In the genomic region with DNA sequence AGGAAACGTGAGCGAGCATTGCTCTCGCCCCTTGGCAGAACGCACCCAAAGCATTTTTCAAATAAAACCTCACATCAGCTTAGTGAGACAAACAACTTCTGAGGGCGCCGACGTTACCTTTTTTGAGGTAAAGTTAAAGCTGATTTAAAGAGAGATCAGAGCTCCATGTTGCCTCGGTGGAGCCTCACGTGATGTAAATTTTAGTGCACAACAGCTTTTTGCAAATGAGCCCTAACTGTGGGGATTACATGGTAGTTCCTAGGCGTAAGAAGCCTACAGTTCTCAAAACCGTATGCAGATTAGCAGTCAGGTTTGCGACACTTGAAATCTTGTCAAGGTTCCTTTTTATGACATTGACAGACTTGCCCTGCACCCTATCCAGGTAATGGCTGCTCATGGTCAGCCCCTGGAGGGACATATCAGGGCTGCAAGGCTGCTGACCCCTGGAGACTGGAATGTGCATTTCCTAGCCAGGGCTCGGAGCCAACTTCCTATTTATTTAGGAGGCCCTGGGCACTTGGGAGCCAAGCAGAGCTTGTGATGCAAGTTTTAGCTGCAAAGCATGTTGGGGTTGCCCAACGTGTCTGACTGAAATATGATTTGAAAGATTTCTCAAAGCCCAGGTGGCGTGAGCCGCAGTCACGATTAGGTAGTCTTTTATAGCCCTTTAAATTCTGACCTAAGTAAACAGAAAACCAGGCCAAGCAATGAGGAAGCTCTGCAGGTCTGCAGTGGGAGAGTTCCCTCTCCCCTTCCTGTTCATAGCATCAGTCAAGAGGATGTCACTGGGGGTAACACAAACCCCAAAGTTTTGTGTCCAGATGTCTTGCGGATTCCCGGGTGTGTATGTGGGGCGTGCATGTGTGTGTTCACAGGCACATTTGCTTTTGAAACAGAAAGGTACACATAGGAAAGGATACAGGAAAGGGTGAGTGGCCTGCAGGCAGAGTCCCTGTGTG, we compare ENCODE assay signal across 7 mouse cellular contexts.
A peak's percentile ranks its signal among the peaks of the same experiment; 100 is the strongest.
DNase-seq lines count a peak whose midpoint lies in the region; TF ChIP-seq lines count a peak whose summit lies in the region.

No protein-coding gene starts in this region.

- H3K9ac ChIP-seq in CH12.LX (ENCODE audit: insufficient read depth, low read depth) = no peak overlapping the region

- intact Hi-C loops in gastrocnemius, postnatal 14 days (cut with DNase I; ENCODE audit: low total_unique reads) = no loop called here

- no peak for TF ChIP-seq CTCF in CH12.LX (conservative IDR thresholded peaks at IDR 0.05 in 1 of 2, IDR thresholded peaks at IDR 0.05 in 1 of 2; ENCODE audit: low read depth in 2 of 2, low read length in 2 of 2)
- no peak for TF ChIP-seq CTCF in cerebellum, adult 2 months (IDR thresholded peaks at IDR 0.05; ENCODE audit: borderline replicate concordance, insufficient read depth, low read depth, low read length)

- dilution Hi-C loops in CH12.LX (cut with MboI; ENCODE audit: extremely low pct_ligation_motif_present, extremely low pct_unique_long_range_greater_than_20kb, low sequenced_read_pairs) = no loop called here

- H3K79me2 ChIP-seq in CH12.LX (replicated peaks; ENCODE audit: control insufficient read depth, extremely low read depth, insufficient read depth, poor library complexity, severe bottlenecking) = no peaks in the 10 kb centered on the region

- H3K27me3 ChIP-seq in CH12.LX (replicated peaks) = no peaks in the 10 kb centered on the region
- no peaks in the 10 kb centered on the region for H3K27me3 ChIP-seq in cerebellum, adult 2 months (ENCODE audit: control insufficient read depth, insufficient read depth, low read length)

- no peaks in the 10 kb centered on the region for H3K9me3 ChIP-seq in CH12.LX (replicated peaks; ENCODE audit: low read length)

- TF ChIP-seq EP300 in CH12.LX (IDR thresholded peaks at IDR 0.05; ENCODE audit: low read length) = no peak

- TF ChIP-seq RAD21 in CH12.LX (IDR thresholded peaks at IDR 0.05; ENCODE audit: low read depth, low read length) = no peak

- H3K4me3 ChIP-seq in CH12.LX (replicated peaks in 1 of 3; ENCODE audit: low read depth in 2 of 3, low read length in 2 of 3, poor library complexity in 1 of 3) = no peak overlapping the region
- no peak overlapping the region for H3K4me3 ChIP-seq in cerebellum, adult 2 months (replicated peaks; ENCODE audit: insufficient read depth, low read depth, low read length)

- H3K36me3 ChIP-seq in CH12.LX (replicated peaks in 1 of 2; ENCODE audit: control insufficient read depth in 1 of 2, insufficient read depth in 1 of 2, low read length in 1 of 2) = no peaks in the 10 kb centered on the region

- peak overlapping the region; percentile 44; the same call in 1 of the 2 replicates for H3K4me2 ChIP-seq in CH12.LX (ENCODE audit: insufficient read depth, low read depth, poor library complexity, severe bottlenecking)

- 77% methylated on average over 20 of the region's 20 CpGs for WGBS in cerebellum, adult 2 months

- TF ChIP-seq POLR2A in CH12.LX (IDR thresholded peaks at IDR 0.05; ENCODE audit: low read depth, low read length) = no peak
- TF ChIP-seq POLR2A in cerebellum, adult 2 months (IDR thresholded peaks at IDR 0.05; ENCODE audit: borderline replicate concordance, insufficient read depth, low read length) = no peak

- in situ Hi-C loops in CH12.LX (cut with MboI; ENCODE audit: low pct_ligation_motif_present, low pct_unique_long_range_greater_than_20kb, low sequenced_read_pairs) = loop anchor here (5.0 kb wide), 1 partner anchor 120 kb away; no protein-coding TSS in a partner anchor

- DNase-seq in CH12.LX (ENCODE audit: extremely low read depth) = no peak
- DNase-seq in adrenal gland, adult 18-20 months (ENCODE audit: low spot score in 2 of 2) = peak; percentile 30 to 52
- peak; percentile 44 for DNase-seq in gastrocnemius, postnatal 14 days
- peak; percentile 85 for DNase-seq in kidney, adult 18-20 months
- DNase-seq in lung, postnatal 10 days = peak; percentile 92
- DNase-seq in testis, postnatal 10 days (ENCODE audit: low spot score) = peak; percentile 62
- DNase-seq in cerebellum, adult 2 months = no peak

- peaks cover 0 to 14% of the 10 kb centered on the region in 2 experiments; a peak in 2 of 4 replicates for H3K4me1 ChIP-seq in CH12.LX (ENCODE audit: control insufficient read depth in 1 of 2, insufficient read depth in 2 of 2)
- no peaks in the 10 kb centered on the region for H3K4me1 ChIP-seq in cerebellum, adult 2 months (ENCODE audit: control insufficient read depth, insufficient read depth, low read length)

- H3K27ac ChIP-seq in CH12.LX (ENCODE audit: insufficient read depth, low read depth) = no peak overlapping the region
- H3K27ac ChIP-seq in cerebellum, adult 2 months (ENCODE audit: insufficient read depth, low read length) = no peak overlapping the region

TF ChIP-seq in CH12.LX, 34 proteins besides CTCF, POLR2A, EP300 and RAD21:
- TF ChIP-seq KAT2A (IDR thresholded peaks at IDR 0.05; ENCODE audit: insufficient replicate concordance, low read length) (no peak), BHLHE40 (IDR thresholded peaks at IDR 0.05; ENCODE audit: low read depth, low read length) (peak; percentile 64), UBTF (IDR thresholded peaks at IDR 0.05; ENCODE audit: low read depth, low read length) (no peak), SIN3A (IDR thresholded peaks at IDR 0.05; ENCODE audit: low read length) (no peak)

Comparison
In these comparisons a context has a peak if more than half of its experiments do, and no peak if none do; other contexts are left out.
1. DNase-seq: peak in adrenal gland, adult 18-20 months (2 of 2), gastrocnemius, postnatal 14 days (single experiment), kidney, adult 18-20 months (single experiment), lung, postnatal 10 days (single experiment) and testis, postnatal 10 days (single experiment); none in CH12.LX (single experiment) and cerebellum, adult 2 months (0 of 2).